Mouse (Mus musculus): ENCODE measurements around the gene Tnf. TPM values are rescaled to one million over a fixed set of nuclear protein-coding genes. Genes with fewer than 3 reads are reported as not detected.
A peak's percentile ranks its signal among the peaks of the same experiment; 100 is the strongest.

Gene Tnf
- 0.05 TPM for polyA plus RNA-seq (2012; fragmentation: generic; extraction: Trizol)

DNA sequence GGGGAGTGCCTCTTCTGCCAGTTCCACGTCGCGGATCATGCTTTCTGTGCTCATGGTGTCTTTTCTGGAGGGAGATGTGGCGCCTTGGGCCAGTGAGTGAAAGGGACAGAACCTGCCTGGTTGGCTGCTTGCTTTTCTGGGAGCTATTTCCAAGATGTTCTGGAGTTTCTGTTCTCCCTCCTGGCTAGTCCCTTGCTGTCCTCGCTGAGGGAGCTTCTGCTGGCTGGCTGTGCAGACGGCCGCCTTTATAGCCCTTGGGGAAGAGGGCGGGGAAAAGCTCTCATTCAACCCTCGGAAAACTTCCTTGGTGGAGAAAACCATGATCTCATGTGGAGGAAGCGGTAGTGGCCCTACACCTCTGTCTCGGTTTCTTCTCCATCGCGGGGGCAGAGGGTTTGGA is at the start of gene Tnf:
Gene Tnf, minus strand, starts transcription at position 221 of the 400 bp plus-strand sequence.
- Histone ChIP-seq H3K36me3 (ENCODE audit: control insufficient read depth, insufficient read depth) (no peaks in the 10 kb centered on the region), H3K4me3 (no peak within 1 kb of the TSS), H3K4me2 (ENCODE audit: low read depth) (peak within 1 kb of the TSS; percentile 12), H3K27me3 (ENCODE audit: control insufficient read depth, insufficient read depth, insufficient read length) (no peaks in the 10 kb centered on the region), H3K79me2 (ENCODE audit: control insufficient read depth, insufficient read depth) (no peaks in the 10 kb centered on the region), H3ac (ENCODE audit: control insufficient read depth, insufficient read length) (no peak within 1 kb of the TSS)
- TF ChIP-seq MYOD1 (IDR thresholded peaks at IDR 0.05; ENCODE audit: control insufficient read depth in 1 of 3, insufficient read length in 2 of 3, low read depth in 2 of 3): no peak

DNA sequence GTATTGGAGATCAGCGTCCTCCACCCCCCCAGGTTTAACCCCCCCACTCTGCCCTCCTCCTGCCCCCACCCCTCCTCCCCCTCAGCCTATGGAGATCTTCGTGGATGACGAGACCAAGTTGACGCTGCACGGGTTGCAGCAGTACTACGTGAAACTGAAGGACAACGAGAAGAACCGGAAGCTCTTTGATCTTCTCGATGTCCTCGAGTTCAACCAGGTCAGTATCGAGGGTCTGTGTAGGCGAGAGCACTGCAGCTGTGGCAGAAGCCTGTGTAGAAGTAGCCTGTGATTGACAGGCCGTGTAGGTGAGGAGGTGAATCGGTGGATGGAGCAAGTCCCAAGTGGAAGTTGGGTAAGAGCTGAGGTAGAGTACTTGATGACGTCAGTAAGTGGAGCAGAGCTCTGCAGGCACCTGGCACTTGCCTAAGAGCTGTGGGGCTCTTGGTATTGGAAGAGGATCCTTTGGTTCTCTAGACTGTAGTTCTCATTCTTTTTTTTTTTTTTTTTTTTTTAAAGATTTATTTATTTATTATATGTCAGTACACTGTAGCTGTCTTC is 49.4 kb upstream of the Tnf start:
- Histone ChIP-seq H3K36me3 (ENCODE audit: control insufficient read depth, insufficient read depth) (peaks cover 33% of the 10 kb centered on the region), H3K4me3 (no peak overlapping the region), H3K27me3 (ENCODE audit: control insufficient read depth, insufficient read depth, insufficient read length) (no peaks in the 10 kb centered on the region), H3K79me2 (ENCODE audit: control insufficient read depth, insufficient read depth) (peaks cover 15% of the 10 kb centered on the region), H3K4me2 (ENCODE audit: low read depth) (no peak overlapping the region), H3ac (ENCODE audit: control insufficient read depth, insufficient read length) (no peak overlapping the region)
- TF ChIP-seq POLR2A (IDR thresholded peaks at IDR 0.05; ENCODE audit: insufficient read length, low read depth) (no peak), MAX (IDR thresholded peaks at IDR 0.05; ENCODE audit: low read depth) (no peak), MYOG (IDR thresholded peaks at IDR 0.05; ENCODE audit: control insufficient read depth in 1 of 3, insufficient read depth in 1 of 3, insufficient read length in 2 of 3, low read depth in 2 of 3) (no peak), E2F4 (IDR thresholded peaks at IDR 0.05; ENCODE audit: insufficient read depth) (no peak), MYOD1 (IDR thresholded peaks at IDR 0.05; ENCODE audit: control insufficient read depth in 1 of 3, insufficient read length in 2 of 3, low read depth in 2 of 3) (no peak), USF1 (IDR thresholded peaks at IDR 0.05; ENCODE audit: low read depth) (no peak), TCF12 (IDR thresholded peaks at IDR 0.05; ENCODE audit: insufficient read depth, poor library complexity, severe bottlenecking) (no peak), SRF (IDR thresholded peaks at IDR 0.05; ENCODE audit: control insufficient read depth, insufficient read length, low read depth) (no peak), TCF3 (IDR thresholded peaks at IDR 0.05; ENCODE audit: insufficient read length, low read depth) (no peak), REST (IDR thresholded peaks at IDR 0.05; ENCODE audit: insufficient read depth, insufficient read length) (no peak), CEBPB (IDR thresholded peaks at IDR 0.05; ENCODE audit: insufficient read depth, poor library complexity, severe bottlenecking) (no peak), POLR2AphosphoS2 (IDR thresholded peaks at IDR 0.05; ENCODE audit: insufficient read length, low read depth) (no peak)

DNA sequence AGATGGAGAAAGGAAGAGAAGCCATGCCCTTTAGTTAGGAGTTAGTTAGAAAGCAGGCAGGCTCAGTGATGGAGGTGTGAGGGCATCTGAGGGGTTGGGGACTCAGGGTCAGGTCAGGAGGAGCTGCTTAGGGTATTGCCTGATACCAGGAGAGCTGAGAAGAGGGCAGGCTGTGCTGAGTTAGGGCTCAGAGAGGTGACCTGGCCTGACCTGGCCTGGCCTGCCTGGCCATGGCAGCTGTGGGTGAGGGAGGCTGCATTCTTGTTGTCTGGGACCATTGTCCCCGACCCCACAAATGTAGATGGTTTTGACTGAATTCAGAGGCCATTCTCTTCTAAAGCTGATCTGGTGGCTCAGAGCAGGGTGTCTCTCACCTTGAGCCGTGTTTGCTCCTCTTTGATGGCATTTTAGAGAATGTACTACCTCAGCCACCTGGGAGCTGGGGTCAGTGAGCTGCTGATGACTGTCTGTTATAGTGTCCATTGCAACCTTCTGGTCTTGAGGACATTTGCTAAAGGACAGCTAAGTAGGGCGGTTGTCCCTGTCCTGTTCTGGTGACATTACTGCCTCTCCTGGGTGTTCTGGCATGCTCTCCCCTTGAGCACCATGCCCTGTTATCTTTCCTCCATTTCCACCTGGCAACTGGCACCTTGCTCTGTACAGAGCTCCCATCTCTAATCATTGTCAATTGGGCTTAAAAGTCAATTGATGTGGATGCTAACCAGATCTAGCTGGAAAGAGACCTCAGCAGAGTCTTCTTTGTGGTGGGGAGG is 48.7 kb upstream of the Tnf start:
- Histone ChIP-seq H3K36me3 (ENCODE audit: control insufficient read depth, insufficient read depth) (peaks cover 39% of the 10 kb centered on the region), H3K27me3 (ENCODE audit: control insufficient read depth, insufficient read depth, insufficient read length) (no peaks in the 10 kb centered on the region), H3ac (ENCODE audit: control insufficient read depth, insufficient read length) (no peak overlapping the region), H3K4me2 (ENCODE audit: low read depth) (no peak overlapping the region), H3K79me2 (ENCODE audit: control insufficient read depth, insufficient read depth) (peaks cover 22% of the 10 kb centered on the region), H3K4me3 (no peak overlapping the region)
- TF ChIP-seq POLR2A (IDR thresholded peaks at IDR 0.05; ENCODE audit: insufficient read length, low read depth) (peak; percentile 60), TCF3 (IDR thresholded peaks at IDR 0.05; ENCODE audit: insufficient read length, low read depth) (no peak), MYOG (IDR thresholded peaks at IDR 0.05; ENCODE audit: control insufficient read depth in 1 of 3, insufficient read depth in 1 of 3, insufficient read length in 2 of 3, low read depth in 2 of 3) (no peak), POLR2AphosphoS2 (IDR thresholded peaks at IDR 0.05; ENCODE audit: insufficient read length, low read depth) (peak; percentile 78), MAX (IDR thresholded peaks at IDR 0.05; ENCODE audit: low read depth) (no peak)

- H3K79me2 ChIP-seq (ENCODE audit: control insufficient read depth, insufficient read depth): peaks cover 31% of the 10 kb centered on the region
- H3K36me3 ChIP-seq (ENCODE audit: control insufficient read depth, insufficient read depth): peaks cover 48% of the 10 kb centered on the region
- no peak overlapping the region for H3K4me2 ChIP-seq (ENCODE audit: low read depth)
- no peak overlapping the region for H3K4me3 ChIP-seq
- H3K27me3 ChIP-seq (ENCODE audit: control insufficient read depth, insufficient read depth, insufficient read length): no peaks in the 10 kb centered on the region
- TF ChIP-seq POLR2A (IDR thresholded peaks at IDR 0.05; ENCODE audit: insufficient read length, low read depth) (peak; percentile 29), REST (IDR thresholded peaks at IDR 0.05; ENCODE audit: insufficient read depth, insufficient read length) (no peak)
- H3ac ChIP-seq (ENCODE audit: control insufficient read depth, insufficient read length): no peak overlapping the region
Measured at GRCm38 (mm10) chr17:35249451-35250197, 47.8 kb upstream of the Tnf start.

- Histone ChIP-seq H3K79me2 (ENCODE audit: control insufficient read depth, insufficient read depth) (peaks cover 37% of the 10 kb centered on the region), H3ac (ENCODE audit: control insufficient read depth, insufficient read length) (no peak overlapping the region), H3K4me2 (ENCODE audit: low read depth) (no peak overlapping the region), H3K27me3 (ENCODE audit: control insufficient read depth, insufficient read depth, insufficient read length) (no peaks in the 10 kb centered on the region), H3K4me3 (no peak overlapping the region), H3K36me3 (ENCODE audit: control insufficient read depth, insufficient read depth) (peaks cover 53% of the 10 kb centered on the region)
- TF ChIP-seq CEBPB (IDR thresholded peaks at IDR 0.05; ENCODE audit: insufficient read depth, poor library complexity, severe bottlenecking) (no peak), TCF3 (IDR thresholded peaks at IDR 0.05; ENCODE audit: insufficient read length, low read depth) (no peak), MYOG (IDR thresholded peaks at IDR 0.05; ENCODE audit: control insufficient read depth in 1 of 3, insufficient read depth in 1 of 3, insufficient read length in 2 of 3, low read depth in 2 of 3) (no peak), POLR2AphosphoS2 (IDR thresholded peaks at IDR 0.05; ENCODE audit: insufficient read length, low read depth) (no peak), TCF12 (IDR thresholded peaks at IDR 0.05; ENCODE audit: insufficient read depth, poor library complexity, severe bottlenecking) (no peak)
Measured at GRCm38 (mm10) chr17:35248986-35249385, 47.2 kb upstream of the Tnf start.

Measured in myocyte (in vitro differentiated cells).